Mouse (Mus musculus): ENCODE data around the gene Lck. TPM values are rescaled to one million over a fixed set of nuclear protein-coding genes. Genes with fewer than 3 reads are reported as not detected.

The Lck gene
- polyA plus RNA-seq (2015; fragmentation: Nextera tagmentation; extraction: Ambion mirVana) = 7.6 and 9.2 TPM in 2 replicates

DNA sequence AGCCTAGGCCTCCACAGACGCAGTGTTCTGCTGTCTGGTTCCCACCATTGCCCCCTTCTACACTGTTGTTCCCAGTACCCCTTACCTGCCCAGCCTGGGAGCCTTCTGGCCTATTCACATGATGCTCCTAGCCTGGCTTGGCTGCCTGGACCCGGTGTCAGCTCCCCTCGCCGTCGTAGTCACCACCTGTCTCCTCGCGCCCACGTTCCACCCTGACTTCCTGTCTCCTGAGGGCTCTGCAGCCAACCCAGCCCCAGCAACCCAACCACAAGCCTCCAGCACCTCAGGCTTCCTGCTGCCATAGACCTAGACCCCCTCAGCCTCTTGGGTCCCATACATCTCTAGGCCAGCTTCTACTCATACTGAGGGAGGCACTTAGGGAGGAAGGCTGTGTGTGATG lies at the start of gene Lck:
Gene Lck, minus strand, starts transcription at position 212 of the 400 bp plus-strand sequence.
- WGBS = 93% methylated on average over 8 of the region's 8 CpGs
- no peak within 1 kb of the TSS for H3K4me2 ChIP-seq
- no peaks in the 10 kb centered on the region for H3K36me3 ChIP-seq (ENCODE audit: poor library complexity, severe bottlenecking)
- ATAC-seq = no peak
- peaks cover 7% of the 10 kb centered on the region; the same call in 1 of the 2 replicates for H3K4me1 ChIP-seq
- H3K9me3 ChIP-seq (replicated peaks) = no peaks in the 10 kb centered on the region
- H3K9ac ChIP-seq = no peak within 1 kb of the TSS
- no peak within 1 kb of the TSS for H3K27ac ChIP-seq
- H3K4me3 ChIP-seq = no peak within 1 kb of the TSS
- no peaks in the 10 kb centered on the region for H3K27me3 ChIP-seq

GRCm38 (mm10) chr4:129622803-129623535 lies 49.5 kb upstream of the Lck start:
- H3K4me1 ChIP-seq = peaks cover 52% of the 10 kb centered on the region
- H3K9ac ChIP-seq = peak overlapping the region; percentile 83
- H3K36me3 ChIP-seq (ENCODE audit: poor library complexity, severe bottlenecking) = peaks cover 32% of the 10 kb centered on the region
- ATAC-seq = no peak
- no peaks in the 10 kb centered on the region for H3K9me3 ChIP-seq (replicated peaks)
- H3K27ac ChIP-seq = peak overlapping the region; percentile 93
- H3K4me2 ChIP-seq = peak overlapping the region; percentile 82
- H3K27me3 ChIP-seq = no peaks in the 10 kb centered on the region
- H3K4me3 ChIP-seq = peak overlapping the region; percentile 59
- WGBS = 23% methylated on average over 8 of the region's 8 CpGs

DNA sequence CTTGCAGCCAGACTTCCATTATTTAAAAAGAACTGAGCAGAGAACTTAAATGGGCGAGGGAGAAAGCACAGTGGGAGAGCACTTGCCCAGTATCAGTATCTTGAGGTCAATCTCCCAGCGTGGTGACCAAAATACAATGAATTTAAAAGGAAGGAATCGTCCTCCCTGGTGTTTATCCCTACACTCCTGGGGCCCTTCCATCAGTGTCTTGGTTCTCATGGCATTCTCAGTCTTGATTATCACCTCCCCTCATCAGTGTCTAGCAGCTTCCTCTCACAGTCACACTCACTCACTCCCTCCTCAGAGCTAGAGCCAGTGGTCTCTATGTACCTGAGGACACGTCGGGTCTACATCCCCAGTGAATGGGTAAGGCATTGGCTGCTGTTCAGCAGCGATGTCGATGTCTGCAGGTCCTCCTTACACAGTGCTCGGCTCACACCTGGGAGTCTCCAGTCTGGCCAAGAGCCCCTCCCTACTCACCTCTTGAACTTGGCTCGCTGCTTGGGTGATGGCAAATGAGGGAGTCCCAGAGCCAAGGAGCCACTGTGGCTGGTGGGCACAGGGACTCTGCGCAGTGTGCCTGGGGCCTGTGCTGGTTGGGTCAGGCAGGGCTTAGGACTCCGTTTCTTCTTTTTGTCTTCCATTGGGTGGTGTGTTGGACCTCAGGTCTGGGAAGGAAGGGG lies 48.8 kb upstream of the Lck start:
- peak overlapping the region; percentile 59 for H3K4me3 ChIP-seq
- peaks cover 25% of the 10 kb centered on the region for H3K36me3 ChIP-seq (ENCODE audit: poor library complexity, severe bottlenecking)
- H3K9me3 ChIP-seq (replicated peaks) = no peaks in the 10 kb centered on the region
- no peaks in the 10 kb centered on the region for H3K27me3 ChIP-seq
- WGBS = 76% methylated on average over 11 of the region's 11 CpGs
- peak overlapping the region; percentile 83 for H3K9ac ChIP-seq
- peak overlapping the region; percentile 82 for H3K4me2 ChIP-seq
- peaks cover 56% of the 10 kb centered on the region for H3K4me1 ChIP-seq
- ATAC-seq = no peak
- peak overlapping the region; percentile 93; the same call in 1 of the 2 replicates for H3K27ac ChIP-seq

- H3K4me2 ChIP-seq = no peak overlapping the region
- H3K9me3 ChIP-seq (replicated peaks) = no peaks in the 10 kb centered on the region
- H3K4me1 ChIP-seq = peaks cover 56% of the 10 kb centered on the region
- H3K9ac ChIP-seq = 0 out of 2 replicates have a peak overlapping the region, but pooled peaks have one; percentile 6
- peaks cover 25% of the 10 kb centered on the region for H3K36me3 ChIP-seq (ENCODE audit: poor library complexity, severe bottlenecking)
- no peak for ATAC-seq
- H3K27ac ChIP-seq = no peak overlapping the region
- WGBS = 88% methylated on average over 8 of the region's 8 CpGs
- H3K4me3 ChIP-seq = no peak overlapping the region
- H3K27me3 ChIP-seq = no peaks in the 10 kb centered on the region
Observed at GRCm38 (mm10) chr4:129621283-129621841, 47.9 kb upstream of the Lck start.

- no peak overlapping the region for H3K27ac ChIP-seq
- WGBS = 93% methylated on average over 11 of the region's 11 CpGs
- H3K4me3 ChIP-seq = no peak overlapping the region
- H3K27me3 ChIP-seq = no peaks in the 10 kb centered on the region
- no peak overlapping the region for H3K4me2 ChIP-seq
- peaks cover 50% of the 10 kb centered on the region for H3K4me1 ChIP-seq
- 0 out of 2 replicates have a peak overlapping the region, but pooled peaks have one; percentile 6 for H3K9ac ChIP-seq
- peaks cover 24% of the 10 kb centered on the region for H3K36me3 ChIP-seq (ENCODE audit: poor library complexity, severe bottlenecking)
- no peak for ATAC-seq
- H3K9me3 ChIP-seq (replicated peaks) = no peaks in the 10 kb centered on the region
Observed at GRCm38 (mm10) chr4:129620419-129621282, 47.2 kb upstream of the Lck start.

GRCm38 (mm10) chr4:129618786-129619691 lies 45.6 kb upstream of the Lck start, which contains the start of gene Iqcc:
Gene Iqcc, minus strand, starts transcription at chr4:129619099.
- 5% methylated on average over 44 of the region's 44 CpGs for WGBS
- no peaks in the 10 kb centered on the region for H3K9me3 ChIP-seq (replicated peaks)
- peak within 1 kb of the TSS; percentile 89 for H3K4me2 ChIP-seq
- no peaks in the 10 kb centered on the region for H3K27me3 ChIP-seq
- H3K27ac ChIP-seq = peak within 1 kb of the TSS; percentile 85
- peaks cover 37% of the 10 kb centered on the region for H3K4me1 ChIP-seq
- peaks cover 24% of the 10 kb centered on the region for H3K36me3 ChIP-seq (ENCODE audit: poor library complexity, severe bottlenecking)
- H3K9ac ChIP-seq = peak within 1 kb of the TSS; percentile 93
- H3K4me3 ChIP-seq = peak within 1 kb of the TSS; percentile 64
- ATAC-seq = peak; percentile 91

GRCm38 (mm10) chr4:129618031-129618430 lies 44.6 kb upstream of the Lck start:
- 93% methylated on average over 5 of the region's 5 CpGs for WGBS
- peak overlapping the region; percentile 89 for H3K4me2 ChIP-seq
- H3K27me3 ChIP-seq = no peaks in the 10 kb centered on the region
- no peaks in the 10 kb centered on the region for H3K9me3 ChIP-seq (replicated peaks)
- H3K27ac ChIP-seq = no peak overlapping the region
- ATAC-seq = no peak
- peak overlapping the region; percentile 64 for H3K4me3 ChIP-seq
- H3K4me1 ChIP-seq = peaks cover 35% of the 10 kb centered on the region
- peaks cover 24% of the 10 kb centered on the region for H3K36me3 ChIP-seq (ENCODE audit: poor library complexity, severe bottlenecking)
- H3K9ac ChIP-seq = peak overlapping the region; percentile 93

GRCm38 (mm10) chr4:129617121-129617641 lies 43.7 kb upstream of the Lck start:
- H3K9me3 ChIP-seq (replicated peaks) = no peaks in the 10 kb centered on the region
- H3K4me3 ChIP-seq = no peak overlapping the region
- no peak for ATAC-seq
- no peak overlapping the region; the same call in 1 of the 2 replicates for H3K9ac ChIP-seq
- no peak overlapping the region for H3K27ac ChIP-seq
- peaks cover 27% of the 10 kb centered on the region for H3K4me1 ChIP-seq
- H3K4me2 ChIP-seq = no peak overlapping the region
- H3K27me3 ChIP-seq = no peaks in the 10 kb centered on the region
- WGBS = 97% methylated on average over 7 of the region's 7 CpGs
- H3K36me3 ChIP-seq (ENCODE audit: poor library complexity, severe bottlenecking) = peaks cover 24% of the 10 kb centered on the region

GRCm38 (mm10) chr4:129616631-129617030 lies 43.2 kb upstream of the Lck start:
- H3K4me2 ChIP-seq = no peak overlapping the region
- ATAC-seq = no peak
- no peak overlapping the region for H3K27ac ChIP-seq
- peaks cover 22% of the 10 kb centered on the region for H3K4me1 ChIP-seq
- no peak overlapping the region; the same call in 1 of the 2 replicates for H3K9ac ChIP-seq
- H3K27me3 ChIP-seq = no peaks in the 10 kb centered on the region
- no peak overlapping the region for H3K4me3 ChIP-seq
- 95% methylated on average over 3 of the region's 3 CpGs for WGBS
- peaks cover 24% of the 10 kb centered on the region for H3K36me3 ChIP-seq (ENCODE audit: poor library complexity, severe bottlenecking)
- no peaks in the 10 kb centered on the region for H3K9me3 ChIP-seq (replicated peaks)

- H3K9ac ChIP-seq = no peak overlapping the region
- H3K4me3 ChIP-seq = no peak overlapping the region
- 88% methylated on average over 9 of the region's 9 CpGs for WGBS
- peaks cover 24% of the 10 kb centered on the region for H3K36me3 ChIP-seq (ENCODE audit: poor library complexity, severe bottlenecking)
- no peak for ATAC-seq
- no peaks in the 10 kb centered on the region for H3K9me3 ChIP-seq (replicated peaks)
- H3K4me1 ChIP-seq = peaks cover 16% of the 10 kb centered on the region
- H3K27ac ChIP-seq = no peak overlapping the region
- H3K4me2 ChIP-seq = no peak overlapping the region
- no peaks in the 10 kb centered on the region for H3K27me3 ChIP-seq
Observed at GRCm38 (mm10) chr4:129615801-129616290, 42.4 kb upstream of the Lck start.

All from forebrain, embryonic 13.5 days (tissue).